Mouse (Mus musculus): ENCODE results near the gene Phf11c. TPM values are rescaled to one million over a fixed set of nuclear protein-coding genes. Genes with fewer than 3 reads are reported as not detected.
"Not testable (repeated sequence)": the region's sequence is repeated elsewhere in the genome, so short reads cannot be mapped to it uniquely, and the experiment has no call there.

Phf11c gene
- polyA plus RNA-seq, 1 experiment from 2014 or later: 0.21 TPM

DNA sequence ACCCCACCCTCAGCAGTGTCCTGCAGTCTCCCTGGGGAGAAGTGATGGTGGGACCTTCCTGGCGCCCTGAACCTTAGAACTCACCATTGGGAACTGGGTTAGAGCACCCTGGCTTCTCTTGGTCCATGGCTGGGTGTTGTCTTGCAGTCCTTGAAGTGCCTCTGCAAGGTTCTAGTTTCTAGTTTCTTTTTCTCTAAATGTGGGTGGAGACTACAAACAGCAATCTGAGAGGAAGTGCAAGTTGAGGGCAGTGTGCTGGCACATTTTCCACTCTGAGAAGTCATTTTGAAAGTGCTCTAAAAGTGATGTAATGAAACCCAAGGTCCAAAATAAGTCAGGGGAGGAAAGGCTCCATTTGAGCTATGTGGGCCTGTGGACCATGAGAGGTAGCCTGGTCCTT is 54.0 kb downstream of the Phf11c start, which contains the start of gene Phf11b:
Phf11b (minus strand) TSS at position 163 of the 400 bp plus-strand sequence.
- H3K4me3 ChIP-seq (ENCODE audit: low read depth, low read length); ATAC-seq; H3K27me3 ChIP-seq (ENCODE audit: control insufficient read depth, insufficient read depth, low read depth, low read length); H3K9me3 ChIP-seq (replicated peaks; ENCODE audit: control insufficient read depth, low read length, poor library complexity, severe bottlenecking); H3K36me3 ChIP-seq (ENCODE audit: control insufficient read depth, insufficient read depth, low read length); H3K9ac ChIP-seq (ENCODE audit: low read depth, low read length); H3K4me1 ChIP-seq (ENCODE audit: control insufficient read depth, insufficient read depth, low read length); H3K4me2 ChIP-seq (ENCODE audit: low read length); H3K27ac ChIP-seq (ENCODE audit: low read length): not testable (repeated sequence)
- 75% methylated on average over 1 of the region's 1 CpGs for WGBS

GRCm38 (mm10) chr14:59339541-59339940 is 55.6 kb downstream of the Phf11c start:
- H3K4me3 ChIP-seq (ENCODE audit: low read depth, low read length): no peak overlapping the region
- no peak overlapping the region for H3K9ac ChIP-seq (ENCODE audit: low read depth, low read length)
- 100% methylated on average over 1 of the region's 1 CpGs for WGBS
- no peaks in the 10 kb centered on the region for H3K9me3 ChIP-seq (replicated peaks; ENCODE audit: control insufficient read depth, low read length, poor library complexity, severe bottlenecking)
- no peaks in the 10 kb centered on the region for H3K4me1 ChIP-seq (ENCODE audit: control insufficient read depth, insufficient read depth, low read length)
- no peaks in the 10 kb centered on the region for H3K27me3 ChIP-seq (ENCODE audit: control insufficient read depth, insufficient read depth, low read depth, low read length)
- H3K36me3 ChIP-seq (ENCODE audit: control insufficient read depth, insufficient read depth, low read length): no peaks in the 10 kb centered on the region
- H3K27ac ChIP-seq (ENCODE audit: low read length): no peak overlapping the region
- ATAC-seq: no peak
- no peak overlapping the region for H3K4me2 ChIP-seq (ENCODE audit: low read length)

- H3K4me3 ChIP-seq (ENCODE audit: low read depth, low read length); H3K4me2 ChIP-seq (ENCODE audit: low read length); H3K9me3 ChIP-seq (replicated peaks; ENCODE audit: control insufficient read depth, low read length, poor library complexity, severe bottlenecking); ATAC-seq; H3K9ac ChIP-seq (ENCODE audit: low read depth, low read length); H3K27me3 ChIP-seq (ENCODE audit: control insufficient read depth, insufficient read depth, low read depth, low read length); H3K27ac ChIP-seq (ENCODE audit: low read length); H3K36me3 ChIP-seq (ENCODE audit: control insufficient read depth, insufficient read depth, low read length); H3K4me1 ChIP-seq (ENCODE audit: control insufficient read depth, insufficient read depth, low read length): not testable (repeated sequence)
- WGBS: 90% methylated on average over 3 of the region's 3 CpGs
Measured at GRCm38 (mm10) chr14:59336056-59336455, 59.1 kb downstream of the Phf11c start.

Other genes with a start within 250 kb of the Phf11c start
- not detected in 2 replicates for gene Gm5142, start 216.6 kb downstream of the Phf11c start, polyA plus RNA-seq (2015; fragmentation: Nextera tagmentation; extraction: Ambion mirVana)
- gene Rcbtb1, start 194.2 kb downstream of the Phf11c start, polyA plus RNA-seq (2015; fragmentation: Nextera tagmentation; extraction: Ambion mirVana): 49.9 and 57.4 TPM in 2 replicates
- gene Gm6904, start 135.2 kb downstream of the Phf11c start, polyA plus RNA-seq (2015; fragmentation: Nextera tagmentation; extraction: Ambion mirVana): not detected in 2 replicates
- not detected in 2 replicates for gene Phf11a, start 97.9 kb downstream of the Phf11c start, polyA plus RNA-seq (2015; fragmentation: Nextera tagmentation; extraction: Ambion mirVana)
- 0.24 TPM in 1 of 2 replicates, not detected in the other for gene Phf11b, start 54.0 kb downstream of the Phf11c start, polyA plus RNA-seq (2015; fragmentation: Nextera tagmentation; extraction: Ambion mirVana)
- gene Phf11d, start 29.9 kb downstream of the Phf11c start, polyA plus RNA-seq (2015; fragmentation: Nextera tagmentation; extraction: Ambion mirVana): 0.07 and 0.41 TPM in 2 replicates
- 6.0 and 7.3 TPM in 2 replicates for gene Setdb2, start 45.5 kb upstream of the Phf11c start, polyA plus RNA-seq (2015; fragmentation: Nextera tagmentation; extraction: Ambion mirVana)
- 22.2 and 22.4 TPM in 2 replicates for gene Cab39l, start 45.6 kb upstream of the Phf11c start, polyA plus RNA-seq (2015; fragmentation: Nextera tagmentation; extraction: Ambion mirVana)
- gene Cdadc1, start 202.6 kb upstream of the Phf11c start, polyA plus RNA-seq (2015; fragmentation: Nextera tagmentation; extraction: Ambion mirVana): 31.8 and 33.6 TPM in 2 replicates
- 4.7 and 5.9 TPM in 2 replicates for gene Shisa2, start 229.9 kb upstream of the Phf11c start, polyA plus RNA-seq (2015; fragmentation: Nextera tagmentation; extraction: Ambion mirVana)

Data from midbrain, embryonic 16.5 days (tissue).